Mouse (Mus musculus): ENCODE results near the gene Fcho2. TPM values are rescaled to one million over a fixed set of nuclear protein-coding genes. Genes with fewer than 3 reads are reported as not detected.
"Not testable (repeated sequence)": the region's sequence is repeated elsewhere in the genome, so short reads cannot be mapped to it uniquely, and the experiment has no call there.

The Fcho2 gene
- polyA plus RNA-seq (2016; fragmentation: Nextera tagmentation; extraction: Ambion mirVana) = 26.5 and 26.9 TPM in 2 replicates

DNA sequence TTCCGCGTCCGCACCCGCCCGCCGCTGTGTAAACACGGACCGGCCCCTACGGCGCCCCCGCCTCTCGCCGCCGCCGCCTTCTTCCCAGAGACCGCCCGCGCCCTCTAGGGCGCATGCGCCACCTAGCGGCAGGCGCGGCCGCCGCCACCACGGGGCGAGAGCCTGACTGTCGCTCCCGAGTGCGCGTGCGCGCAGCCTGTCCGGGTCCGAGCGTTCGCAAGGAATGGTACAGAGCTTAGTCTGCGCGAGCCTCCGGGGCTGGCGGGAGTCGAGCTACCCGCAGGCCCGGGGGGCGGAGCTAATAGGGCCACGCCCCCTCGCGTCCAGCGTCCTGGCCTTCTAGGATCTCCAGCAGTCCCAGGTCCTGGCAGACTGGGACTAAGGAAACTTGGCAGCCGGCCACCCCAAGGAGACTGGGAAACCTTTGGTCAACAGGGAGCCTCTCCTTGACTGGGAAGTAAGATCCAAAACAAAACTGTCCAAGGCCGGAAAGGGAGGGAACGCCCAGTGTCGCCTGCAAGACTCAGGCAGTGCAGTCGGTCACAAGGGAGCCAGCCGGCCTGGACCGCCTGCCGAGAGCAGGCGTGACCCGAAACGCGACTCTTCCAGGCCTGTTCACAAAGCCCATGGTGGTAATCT lies at the start of gene Fcho2:
Gene Fcho2, minus strand, starts transcription at position 303 of the 639 bp plus-strand sequence.
- Histone ChIP-seq H3K36me3 (no peaks in the 10 kb centered on the region), H3K4me3 (peak within 1 kb of the TSS; percentile 91), H3K4me1 (peaks cover 28% of the 10 kb centered on the region), H3K27me3 (ENCODE audit: low read depth, poor library complexity, severe bottlenecking) (no peaks in the 10 kb centered on the region), H3K27ac (replicated peaks) (peak within 1 kb of the TSS; percentile 98), H3K9me3 (replicated peaks) (no peaks in the 10 kb centered on the region)
- peak; percentile 98 for DNase-seq (ENCODE audit: low spot score)
- under 1% methylated on average over 61 of the region's 61 CpGs for WGBS

DNA sequence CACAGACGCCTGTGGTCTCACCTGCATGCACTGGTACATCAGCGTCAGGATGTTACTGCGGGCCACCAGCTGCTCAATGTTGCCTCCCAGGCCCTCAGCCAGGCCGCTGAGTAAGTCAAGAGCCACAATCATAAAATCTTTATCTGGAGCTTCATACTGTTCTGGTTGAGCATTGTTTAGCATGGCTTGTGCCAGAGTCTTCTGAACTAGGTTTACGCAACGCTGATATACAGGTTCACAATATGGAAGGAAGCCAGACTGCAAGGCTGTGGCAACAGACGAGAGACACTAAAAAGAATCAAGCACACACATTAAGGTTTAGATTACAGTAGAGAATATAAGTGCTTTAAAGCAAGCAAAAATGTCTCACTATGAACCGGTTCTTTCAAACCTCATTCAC lies 40.0 kb upstream of the Fcho2 start:
- Histone ChIP-seq H3K9me3 (replicated peaks) (no peaks in the 10 kb centered on the region), H3K27ac (replicated peaks) (no peak overlapping the region), H3K27me3 (ENCODE audit: low read depth, poor library complexity, severe bottlenecking) (no peaks in the 10 kb centered on the region), H3K4me3 (no peak overlapping the region), H3K4me1 (no peaks in the 10 kb centered on the region), H3K36me3 (peaks cover 98% of the 10 kb centered on the region)
- no peak for DNase-seq (ENCODE audit: low spot score)
- WGBS = 93% methylated on average over 8 of the region's 8 CpGs

DNA sequence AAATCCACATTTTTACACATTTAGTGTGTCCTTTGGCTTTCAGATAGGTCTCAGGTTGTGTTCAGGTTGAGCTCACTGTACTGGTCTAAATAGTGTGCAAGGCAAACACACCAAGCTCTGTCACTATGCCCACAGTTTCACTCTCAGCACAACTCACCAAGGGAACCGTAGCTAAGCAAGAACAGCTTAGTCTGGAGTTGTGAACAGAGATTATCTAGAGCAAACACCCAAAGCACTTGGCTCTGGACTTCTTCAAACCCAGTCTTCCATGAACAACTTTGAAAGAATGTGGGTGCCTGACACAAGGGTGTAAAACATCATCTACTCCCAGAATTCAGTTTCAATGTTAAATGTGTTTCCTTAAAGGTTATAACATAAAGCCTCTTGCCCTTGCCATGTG lies 30.5 kb upstream of the Fcho2 start:
- WGBS = 79% methylated on average over 1 of the region's 1 CpGs
- Histone ChIP-seq H3K9me3 (replicated peaks) (no peaks in the 10 kb centered on the region), H3K36me3 (peaks cover 95% of the 10 kb centered on the region), H3K27ac (replicated peaks) (no peak overlapping the region), H3K4me3 (no peak overlapping the region), H3K4me1 (no peaks in the 10 kb centered on the region), H3K27me3 (ENCODE audit: low read depth, poor library complexity, severe bottlenecking) (no peaks in the 10 kb centered on the region)
- no peak for DNase-seq (ENCODE audit: low spot score)

DNA sequence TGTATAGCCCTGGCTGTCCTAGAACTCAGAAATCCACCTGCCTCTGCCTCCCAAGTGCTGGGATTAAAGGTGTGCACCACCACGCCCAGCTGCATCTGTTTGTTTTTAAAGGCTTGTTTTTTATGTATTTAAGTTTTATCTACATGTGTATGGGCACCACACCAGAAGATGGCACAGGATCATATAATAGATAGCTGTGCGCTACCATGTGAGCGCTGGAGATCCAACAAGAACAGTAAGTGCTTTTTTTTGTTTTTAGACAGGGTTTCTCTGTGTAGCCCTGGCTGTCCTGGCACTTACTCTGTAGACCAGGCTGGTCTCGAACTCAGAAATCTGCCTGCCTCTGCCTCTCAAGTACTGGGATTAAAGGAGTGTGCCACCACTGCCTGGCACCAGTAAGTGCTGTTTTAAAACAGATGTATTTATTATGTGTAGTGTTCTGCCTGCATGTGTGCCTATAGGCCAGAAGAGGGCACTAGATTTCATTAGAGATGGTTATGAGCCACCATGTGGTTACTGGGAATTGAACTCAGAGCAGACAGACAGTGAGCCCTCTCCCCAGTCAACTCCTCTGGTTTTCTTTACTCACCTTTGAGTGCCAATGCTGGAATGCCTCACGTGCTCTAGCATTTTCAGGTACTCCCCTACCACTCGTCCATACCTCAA lies 21.3 kb upstream of the Fcho2 start:
- H3K4me1 ChIP-seq = peaks cover 5% of the 10 kb centered on the region; the same call in 1 of the 2 replicates
- no peak overlapping the region for H3K27ac ChIP-seq (replicated peaks)
- no peaks in the 10 kb centered on the region for H3K27me3 ChIP-seq (ENCODE audit: low read depth, poor library complexity, severe bottlenecking)
- no peak overlapping the region for H3K4me3 ChIP-seq
- no peaks in the 10 kb centered on the region for H3K9me3 ChIP-seq (replicated peaks)
- DNase-seq (ENCODE audit: low spot score) = no peak
- H3K36me3 ChIP-seq = peaks cover 52% of the 10 kb centered on the region
- WGBS = 86% methylated on average over 6 of the region's 6 CpGs

DNA sequence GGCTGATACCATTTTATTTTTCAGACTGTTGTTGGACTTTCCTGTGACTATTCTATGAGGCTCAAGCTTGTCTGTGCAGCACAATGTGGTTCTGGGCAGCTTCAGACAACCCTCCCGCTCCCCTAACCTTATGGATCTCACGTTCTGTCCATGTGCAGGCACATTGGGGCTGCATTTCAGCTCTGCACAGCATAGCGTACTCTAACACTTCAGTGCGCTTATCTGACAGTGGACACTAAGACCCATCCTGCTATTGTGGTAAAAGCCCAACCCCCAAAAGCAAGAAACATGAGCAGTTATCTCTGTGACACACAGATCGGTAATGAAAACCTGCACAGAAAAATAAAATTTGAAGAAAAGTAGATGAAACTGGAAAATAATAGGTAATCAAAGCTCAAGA lies 20.5 kb upstream of the Fcho2 start:
- DNase-seq (ENCODE audit: low spot score) = no peak
- H3K4me1 ChIP-seq = peaks cover 5% of the 10 kb centered on the region; the same call in 1 of the 2 replicates
- no peaks in the 10 kb centered on the region for H3K27me3 ChIP-seq (ENCODE audit: low read depth, poor library complexity, severe bottlenecking)
- H3K36me3 ChIP-seq = peaks cover 44% of the 10 kb centered on the region
- no peak overlapping the region for H3K4me3 ChIP-seq
- H3K27ac ChIP-seq (replicated peaks) = no peak overlapping the region
- WGBS = 91% methylated on average over 5 of the region's 5 CpGs
- H3K9me3 ChIP-seq (replicated peaks) = no peaks in the 10 kb centered on the region

DNA sequence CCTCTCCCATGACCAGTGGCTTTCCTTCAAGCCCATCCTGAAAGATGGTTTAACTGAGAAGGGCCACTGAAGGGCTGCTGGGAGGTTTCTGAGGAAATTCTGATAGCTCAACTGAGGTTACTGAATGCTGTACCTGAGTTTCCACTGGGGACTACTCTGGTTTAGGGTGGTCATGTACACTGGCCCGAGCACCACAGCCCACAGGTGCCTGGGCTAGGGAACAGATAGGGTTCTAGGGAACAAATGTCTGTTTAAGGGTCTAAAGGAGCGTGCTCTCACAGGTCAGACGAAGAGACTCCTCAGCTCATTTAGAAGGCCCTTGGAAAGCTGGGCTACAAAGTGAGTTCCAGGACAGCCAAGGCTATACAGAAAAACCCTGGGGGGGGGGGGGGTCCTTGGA lies 19.5 kb upstream of the Fcho2 start:
- no peak for DNase-seq (ENCODE audit: low spot score)
- whole genome bisulfite sequencing = 87% methylated on average over 3 of the region's 3 CpGs
- H3K4me1 ChIP-seq = peaks cover 5% of the 10 kb centered on the region; the same call in 1 of the 2 replicates
- H3K4me3 ChIP-seq = no peak overlapping the region
- no peaks in the 10 kb centered on the region for H3K9me3 ChIP-seq (replicated peaks)
- H3K27me3 ChIP-seq (ENCODE audit: low read depth, poor library complexity, severe bottlenecking) = no peaks in the 10 kb centered on the region
- H3K36me3 ChIP-seq = peaks cover 33% of the 10 kb centered on the region
- 0 out of 2 replicates have a peak overlapping the region, but pooled peaks have one; percentile 6 for H3K27ac ChIP-seq (replicated peaks)

DNA sequence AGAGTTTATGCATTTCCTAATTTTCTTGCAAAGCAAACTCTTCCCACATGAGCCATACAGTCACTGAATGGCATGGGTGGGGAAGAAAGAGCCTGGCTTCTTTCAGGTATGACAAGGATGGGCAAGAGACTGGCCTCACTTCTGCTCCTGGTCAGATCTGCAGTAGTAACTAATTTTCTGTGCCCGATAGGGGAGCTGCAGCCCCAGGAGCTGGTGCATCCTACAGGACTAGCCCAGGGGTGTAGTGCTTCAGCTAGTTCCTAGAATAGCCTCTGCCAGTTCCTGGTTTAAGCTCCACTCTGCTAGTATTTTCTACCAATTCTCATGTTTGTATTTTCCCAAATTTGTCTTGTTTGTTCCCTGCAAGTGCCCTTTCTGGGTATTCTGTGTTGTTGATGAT lies 18.9 kb upstream of the Fcho2 start:
- peaks cover 5% of the 10 kb centered on the region; the same call in 1 of the 2 replicates for H3K4me1 ChIP-seq
- H3K9me3 ChIP-seq (replicated peaks) = no peaks in the 10 kb centered on the region
- H3K4me3 ChIP-seq = no peak overlapping the region
- H3K36me3 ChIP-seq = peaks cover 28% of the 10 kb centered on the region
- no peak for DNase-seq (ENCODE audit: low spot score)
- 61% methylated on average over 1 of the region's 1 CpGs for WGBS
- 0 out of 2 replicates have a peak overlapping the region, but pooled peaks have one; percentile 6 for H3K27ac ChIP-seq (replicated peaks)
- no peaks in the 10 kb centered on the region for H3K27me3 ChIP-seq (ENCODE audit: low read depth, poor library complexity, severe bottlenecking)

DNA sequence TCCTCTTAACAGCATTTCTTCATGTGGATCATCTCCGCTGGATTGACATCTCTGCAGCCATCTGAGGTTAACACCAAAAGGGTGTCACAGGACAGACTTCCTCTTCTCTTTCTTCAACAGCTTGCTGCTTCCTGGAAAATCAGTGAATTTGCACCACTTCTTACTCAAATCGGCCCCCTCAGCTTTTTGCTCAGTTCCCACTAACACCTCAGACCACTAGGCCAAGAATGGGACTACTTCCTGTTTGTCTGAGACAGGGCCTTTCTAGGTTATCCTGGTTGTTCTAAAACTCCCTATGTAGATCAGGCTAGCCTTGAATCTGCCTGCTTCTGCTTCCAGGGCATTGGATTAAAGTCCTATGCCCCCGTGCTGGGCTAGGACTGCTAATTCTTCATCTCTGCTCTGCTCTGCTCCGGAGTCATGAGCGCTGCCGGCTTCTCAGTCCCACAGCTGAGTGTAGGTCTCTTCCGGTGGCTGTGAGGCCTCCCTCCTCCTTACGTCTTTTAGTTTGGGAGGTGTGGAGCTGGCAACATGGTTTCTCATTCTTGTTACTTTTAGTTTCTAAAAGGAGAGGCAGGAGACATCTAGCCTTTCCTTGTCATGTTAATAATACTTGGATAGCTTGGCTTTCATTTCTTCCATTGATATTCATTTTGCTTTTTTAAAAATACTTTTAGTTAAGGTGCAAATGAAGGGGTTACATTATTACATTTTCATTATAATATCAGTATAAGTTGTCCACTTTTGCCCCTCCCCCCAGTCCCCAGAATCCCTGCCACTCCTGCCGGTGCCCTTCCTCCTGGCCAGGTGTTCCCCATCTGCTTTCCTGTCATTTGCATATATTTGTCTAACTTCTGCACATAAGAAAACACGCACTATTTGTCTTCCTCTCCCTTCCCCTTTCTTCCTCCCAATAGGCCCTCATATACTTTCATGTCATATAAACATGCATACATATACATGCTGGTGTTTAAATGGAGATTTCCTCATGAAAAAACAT lies 17.5 kb upstream of the Fcho2 start:
- 86% methylated on average over 10 of the region's 10 CpGs for WGBS
- H3K27ac ChIP-seq (replicated peaks) = no peak overlapping the region; the same call in 1 of the 2 replicates
- no peak for DNase-seq (ENCODE audit: low spot score)
- H3K4me3 ChIP-seq = no peak overlapping the region
- peaks cover 14% of the 10 kb centered on the region for H3K36me3 ChIP-seq
- peaks cover 5% of the 10 kb centered on the region; the same call in 1 of the 2 replicates for H3K4me1 ChIP-seq
- H3K27me3 ChIP-seq (ENCODE audit: low read depth, poor library complexity, severe bottlenecking) = no peaks in the 10 kb centered on the region
- H3K9me3 ChIP-seq (replicated peaks) = no peaks in the 10 kb centered on the region

DNA sequence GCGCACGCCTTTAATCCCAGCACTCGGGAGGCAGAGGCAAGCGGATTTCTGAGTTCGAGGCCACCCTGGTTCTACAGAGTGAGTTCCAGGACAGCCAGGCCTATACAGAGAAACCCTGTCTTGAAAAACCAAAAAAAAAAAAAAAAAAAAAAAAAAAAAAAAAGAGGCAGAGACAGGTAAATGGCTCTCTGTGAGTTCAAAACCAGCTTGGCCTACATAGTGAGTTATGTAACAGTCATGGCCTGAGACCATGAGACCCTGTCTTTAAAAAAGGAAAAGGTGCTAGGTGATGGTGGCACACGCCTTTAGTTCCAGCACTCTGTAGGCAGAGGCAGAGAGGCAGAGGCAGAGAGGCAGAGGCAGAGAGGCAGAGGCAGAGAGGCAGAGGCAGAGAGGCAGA lies 13.8 kb upstream of the Fcho2 start:
- WGBS = 96% methylated on average over 6 of the region's 6 CpGs
- H3K4me3 ChIP-seq; H3K9me3 ChIP-seq (replicated peaks); H3K4me1 ChIP-seq; H3K27ac ChIP-seq (replicated peaks); DNase-seq (ENCODE audit: low spot score); H3K36me3 ChIP-seq; H3K27me3 ChIP-seq (ENCODE audit: low read depth, poor library complexity, severe bottlenecking): not testable (repeated sequence)

DNA sequence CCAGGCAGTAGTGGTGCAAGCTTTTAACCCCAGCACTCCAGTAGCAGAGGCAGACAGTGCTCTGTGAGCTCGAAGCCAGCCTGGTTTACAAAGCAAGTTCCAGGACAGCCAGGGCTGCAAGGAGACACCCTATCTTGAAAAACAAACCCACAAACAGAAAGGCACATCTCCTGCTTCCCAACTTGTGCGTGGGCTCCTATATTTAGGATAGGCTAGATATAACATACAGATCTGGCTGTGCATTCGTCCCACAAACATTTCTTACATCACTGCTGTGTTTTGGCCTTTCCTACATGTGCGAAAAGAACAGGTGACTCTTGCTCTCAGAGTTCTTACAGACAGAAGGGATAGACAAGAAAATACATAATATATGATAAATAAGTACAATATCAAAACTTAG lies 10.3 kb upstream of the Fcho2 start:
- H3K27me3 ChIP-seq (ENCODE audit: low read depth, poor library complexity, severe bottlenecking) = no peaks in the 10 kb centered on the region
- no peak for DNase-seq (ENCODE audit: low spot score)
- no peak overlapping the region for H3K4me3 ChIP-seq
- no peak overlapping the region for H3K27ac ChIP-seq (replicated peaks)
- 81% methylated on average over 4 of the region's 4 CpGs for WGBS
- no peaks in the 10 kb centered on the region for H3K9me3 ChIP-seq (replicated peaks)
- H3K4me1 ChIP-seq = no peaks in the 10 kb centered on the region
- no peaks in the 10 kb centered on the region for H3K36me3 ChIP-seq

DNA sequence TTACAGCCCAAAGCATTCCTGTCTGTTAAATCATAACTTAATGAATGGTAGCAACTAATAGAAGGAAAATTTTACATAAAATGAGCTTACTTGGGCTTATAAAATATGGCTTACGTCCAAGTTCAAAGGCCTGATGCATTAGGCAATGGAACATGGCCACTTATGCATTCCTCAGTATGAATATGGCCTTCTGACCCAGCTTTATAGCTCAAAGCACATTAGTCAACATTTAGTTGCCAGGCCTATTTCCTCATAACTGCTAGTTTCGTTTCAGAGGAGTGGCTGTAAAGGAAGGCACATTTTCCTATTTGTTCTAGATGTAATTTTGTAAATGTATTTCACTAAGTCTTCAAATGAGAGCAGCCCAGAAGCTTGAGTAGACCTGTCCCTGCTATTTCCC lies 3.8 kb upstream of the Fcho2 start:
- Histone ChIP-seq H3K36me3 (no peaks in the 10 kb centered on the region), H3K9me3 (replicated peaks) (no peaks in the 10 kb centered on the region), H3K27ac (replicated peaks) (no peak overlapping the region), H3K4me3 (no peak overlapping the region), H3K4me1 (peaks cover 11% of the 10 kb centered on the region), H3K27me3 (ENCODE audit: low read depth, poor library complexity, severe bottlenecking) (no peaks in the 10 kb centered on the region)
- no peak for DNase-seq (ENCODE audit: low spot score)
- WGBS = 89% methylated on average over 2 of the region's 2 CpGs

DNA sequence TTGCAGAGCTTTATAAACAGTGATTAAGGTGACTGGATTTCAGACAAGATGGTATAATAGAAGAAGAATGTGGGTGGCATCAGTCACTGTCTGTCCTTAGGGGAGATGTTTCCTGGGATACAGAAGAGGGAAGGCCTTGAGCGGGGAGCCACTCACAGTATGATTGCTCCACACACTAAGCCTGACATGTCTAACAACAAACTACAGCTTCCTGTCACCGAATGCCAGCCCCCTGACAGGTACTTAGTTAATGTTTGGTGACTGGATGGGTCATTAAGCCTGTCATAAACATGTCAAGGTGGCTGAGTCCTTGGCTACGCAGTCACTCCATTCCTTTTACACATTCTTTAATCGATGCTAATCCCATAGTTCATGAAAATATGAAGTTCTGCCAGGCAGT lies 3.0 kb upstream of the Fcho2 start:
- H3K36me3 ChIP-seq = no peaks in the 10 kb centered on the region
- H3K27ac ChIP-seq (replicated peaks) = no peak overlapping the region
- no peak overlapping the region for H3K4me3 ChIP-seq
- no peak for DNase-seq (ENCODE audit: low spot score)
- H3K27me3 ChIP-seq (ENCODE audit: low read depth, poor library complexity, severe bottlenecking) = no peaks in the 10 kb centered on the region
- whole genome bisulfite sequencing = 81% methylated on average over 4 of the region's 4 CpGs
- no peaks in the 10 kb centered on the region for H3K9me3 ChIP-seq (replicated peaks)
- peaks cover 20% of the 10 kb centered on the region for H3K4me1 ChIP-seq

All from midbrain, embryonic 10.5 days (tissue).